Mouse (Mus musculus) embryonic stem cell, embryonic (primary cell): ENCODE data around the gene Tgfbr2.

Source experiments
- CTCF ChIA-PET, 4 experiments: fragments of 300-600 bp in 2 of 4; fragments of 350-600 bp in 2 of 4; sonication (Branson Sonifier 250); formaldehyde crosslinking; loops; one replicate each; lab custom pipeline; 2022; ENCODE audit warnings: inconsistent platforms in 2 of 4; lab: Charles Lee
- POLR2A ChIA-PET, 4 experiments: fragments of 300-600 bp in 2 of 4; fragments of 350-600 bp in 2 of 4; sonication (Branson Sonifier 250); formaldehyde crosslinking; loops; one replicate each; lab custom pipeline; 2022; ENCODE audit warnings: antibody characterized with exemption in 4 of 4, inconsistent platforms in 1 of 4; lab: Charles Lee

Tgfbr2 gene

GRCm38 (mm10) chr9:116174481-116175461 lies at the start of gene Tgfbr2:
Gene Tgfbr2 (minus strand): TSS chr9:116175360.
- ChIA-PET CTCF (no interaction called here), POLR2A (interaction anchor here in 3 of 4 experiments (0.6 to 1.5 kb wide), 11 partner anchors 9 to 1617 kb away, joined by 3 to 7 read pairs (median 3); no protein-coding TSS in a partner anchor)

GRCm38 (mm10) chr9:116223368-116223767 lies 48.2 kb upstream of the Tgfbr2 start:
- POLR2A ChIA-PET: no interaction called here

GRCm38 (mm10) chr9:116222643-116223042 lies 47.5 kb upstream of the Tgfbr2 start:
- ChIA-PET CTCF (no interaction called here), POLR2A (no interaction called here)

More at GRCm38 (mm10) chr9:116223368-116223767, 48.2 kb upstream of the Tgfbr2 start:
- CTCF ChIA-PET: interaction anchor here in 1 of 4 experiments (0.6 kb wide), 1 partner anchor 9 kb away, joined by 4 read pairs; no protein-coding TSS in a partner anchor

GRCm38 (mm10) chr9:116222000-116222399 lies 46.8 kb upstream of the Tgfbr2 start:
- ChIA-PET CTCF (no interaction called here), POLR2A (no interaction called here)

- ChIA-PET CTCF (no interaction called here), POLR2A (no interaction called here)
Measured at GRCm38 (mm10) chr9:116221565-116221964, 46.4 kb upstream of the Tgfbr2 start.

- ChIA-PET CTCF (no interaction called here), POLR2A (interaction anchor here in 1 of 4 experiments (0.6 to 1.0 kb wide), 2 partner anchors 10 to 13 kb away, joined by 3 to 4 read pairs; no protein-coding TSS in a partner anchor)
Measured at GRCm38 (mm10) chr9:116220616-116221015, 45.5 kb upstream of the Tgfbr2 start.

- ChIA-PET CTCF (no interaction called here), POLR2A (interaction anchor here in 1 of 4 experiments (0.6 to 1.2 kb wide), 3 partner anchors 10 to 12 kb away, joined by 3 to 4 read pairs (median 4); no protein-coding TSS in a partner anchor)
Measured at GRCm38 (mm10) chr9:116220159-116220515, 45.0 kb upstream of the Tgfbr2 start.

GRCm38 (mm10) chr9:116219234-116220158 lies 44.3 kb upstream of the Tgfbr2 start:
- POLR2A ChIA-PET: interaction anchor here in 2 of 4 experiments (0.7 to 1.2 kb wide), 3 partner anchors 12 to 486 kb away, joined by 3 to 4 read pairs (median 4); no protein-coding TSS in a partner anchor

GRCm38 (mm10) chr9:116218780-116219179 lies 43.6 kb upstream of the Tgfbr2 start:
- POLR2A ChIA-PET: interaction anchor here in 2 of 4 experiments (0.7 to 1.2 kb wide), 3 partner anchors 11 to 486 kb away, joined by 3 to 4 read pairs (median 4); no protein-coding TSS in a partner anchor
- CTCF ChIA-PET: no interaction called here

More at GRCm38 (mm10) chr9:116219234-116220158, 44.3 kb upstream of the Tgfbr2 start:
- CTCF ChIA-PET: interaction anchor here in 1 of 4 experiments (0.7 kb wide), 2 partner anchors 13 to 235 kb away, joined by 4 to 5 read pairs; no protein-coding TSS in a partner anchor

GRCm38 (mm10) chr9:116217099-116217498 lies 41.9 kb upstream of the Tgfbr2 start:
- POLR2A ChIA-PET: interaction anchor here in 1 of 4 experiments (1.0 kb wide), 1 partner anchor 9 kb away, joined by 3 read pairs; no protein-coding TSS in a partner anchor
- CTCF ChIA-PET: interaction anchor here in 2 of 4 experiments (0.6 to 0.8 kb wide), 2 partner anchors 181 to 227 kb away, joined by 3 to 4 read pairs; no protein-coding TSS in a partner anchor

GRCm38 (mm10) chr9:116216677-116217076 lies 41.5 kb upstream of the Tgfbr2 start:
- ChIA-PET CTCF (interaction anchor here in 1 of 4 experiments (0.8 kb wide), 1 partner anchor 226 kb away, joined by 3 read pairs; no protein-coding TSS in a partner anchor), POLR2A (interaction anchor here in 2 of 4 experiments (0.7 to 1.0 kb wide), 2 partner anchors 9 to 1168 kb away, joined by 3 to 5 read pairs; no protein-coding TSS in a partner anchor)

- ChIA-PET POLR2A (interaction anchor here in 2 of 4 experiments (1.0 to 1.2 kb wide), 2 partner anchors 14 to 39 kb away, joined by 3 to 4 read pairs; no protein-coding TSS in a partner anchor), CTCF (interaction anchor here in 1 of 4 experiments (0.7 kb wide), 1 partner anchor 19 kb away, joined by 3 read pairs; no protein-coding TSS in a partner anchor)
Measured at GRCm38 (mm10) chr9:116214296-116214695, 39.1 kb upstream of the Tgfbr2 start.

- ChIA-PET POLR2A (interaction anchor here in 2 of 4 experiments (0.7 to 0.9 kb wide), 3 partner anchors 11 to 900 kb away, joined by 3 to 4 read pairs (median 3); no protein-coding TSS in a partner anchor), CTCF (no interaction called here)
Measured at GRCm38 (mm10) chr9:116212915-116213619, 37.9 kb upstream of the Tgfbr2 start.

GRCm38 (mm10) chr9:116212069-116212468 lies 36.9 kb upstream of the Tgfbr2 start:
- POLR2A ChIA-PET: no interaction called here
- CTCF ChIA-PET: interaction anchor here in 1 of 4 experiments (0.6 kb wide), 1 partner anchor 44 kb away, joined by 3 read pairs; no protein-coding TSS in a partner anchor

GRCm38 (mm10) chr9:116208169-116208904 lies 33.2 kb upstream of the Tgfbr2 start:
- CTCF ChIA-PET: interaction anchor here in 1 of 4 experiments (0.8 kb wide), 1 partner anchor 148 kb away, joined by 3 read pairs; no protein-coding TSS in a partner anchor
- POLR2A ChIA-PET: interaction anchor here (0.5 to 1.3 kb wide), 8 partner anchors 9 to 121 kb away, joined by 3 to 4 read pairs (median 4); no protein-coding TSS in a partner anchor

GRCm38 (mm10) chr9:116206901-116207300 lies 31.7 kb upstream of the Tgfbr2 start:
- POLR2A ChIA-PET: no interaction called here
- CTCF ChIA-PET: interaction anchor here in 1 of 4 experiments (0.9 kb wide), 1 partner anchor 12 kb away, joined by 4 read pairs; no protein-coding TSS in a partner anchor
